Mouse (Mus musculus) stomach, postnatal 0 days (tissue): Measurements from ENCODE around the gene Map3k21. TPM values are rescaled to one million over a fixed set of nuclear protein-coding genes. Genes with fewer than 3 reads are reported as not detected.

Source experiments
- ATAC-seq: fragments of 200-750 bp; cut with Nextera tagmentation; 2 replicates; pipeline ENCODE4 v1.8.0; 2017; ENCODE audit not compliant: low FRiP score, low TSS enrichment
- DNase-seq: peaks from one replicate; pipeline ENCODE4 v3.0.0-alpha.2; 2016; ENCODE audit warnings: low spot score
- H3K27ac ChIP-seq: fragments of 300-500 bp; sonication (generic); replicated peaks from 2 replicates; pipeline ENCODE4 v1.5.1; 2014; ENCODE audit warnings: mild to moderate bottlenecking, control low read depth
- H3K27me3 ChIP-seq: fragments of 300-500 bp; sonication (generic); 2 replicates; pipeline ENCODE4 v1.6.1; 2014; ENCODE audit warnings: low read length; ENCODE audit not compliant: control insufficient read depth, insufficient read depth
- H3K36me3 ChIP-seq: fragments of 300-500 bp; sonication (generic); 2 replicates; pipeline ENCODE4 v1.6.1; 2014; ENCODE audit warnings: low read length, mixed read lengths; ENCODE audit not compliant: control insufficient read depth, insufficient read depth
- H3K4me1 ChIP-seq: fragments of 300-500 bp; sonication (generic); replicated peaks from 2 replicates; pipeline ENCODE4 v1.6.1; 2014; ENCODE audit warnings: antibody characterized with exemption; ENCODE audit not compliant: control insufficient read depth, insufficient read depth
- H3K4me2 ChIP-seq: fragments of 300-500 bp; sonication (generic); replicated peaks from 2 replicates; pipeline ENCODE4 v1.6.1; 2014; ENCODE audit warnings: low read depth, mild to moderate bottlenecking, control low read depth, moderate library complexity
- H3K4me3 ChIP-seq: fragments of 300-500 bp; sonication (generic); 2 replicates; pipeline ENCODE4 v1.5.1; 2014; ENCODE audit warnings: low read depth, low read length, control low read depth
- H3K9ac ChIP-seq: fragments of 300-500 bp; sonication (generic); 2 replicates; pipeline ENCODE4 v1.6.1; 2014; ENCODE audit warnings: mild to moderate bottlenecking, low read length, control low read depth, mixed read lengths
- H3K9me3 ChIP-seq: fragments of 300-500 bp; sonication (generic); 2 replicates; pipeline ENCODE4 v1.6.1; 2016; ENCODE audit warnings: low read length; ENCODE audit not compliant: control insufficient read depth
- CTCF ChIP-seq: IDR thresholded peaks from 2 replicates; pipeline ENCODE4 v1.5.1; 2016; ENCODE audit warnings: antibody characterized with exemption, low read depth, mild to moderate bottlenecking, moderate library complexity
- EP300 ChIP-seq: optimal IDR thresholded peaks from 2 replicates; pipeline ENCODE3; 2016; ENCODE audit warnings: antibody characterized with exemption
- WGBS: fragments of 180-500 bp; shearing (Covaris S2); extraction: QIAGEN DNeasy Blood & Tissue Kit; methylation state at CpG from one replicate; pipeline ENCODE4 v1.1.7; 2014; 5-methylcytosine and 5-hydroxymethylcytosine counted together
- polyA plus RNA-seq: library from polyadenylated mRNA; unstranded; fragments of >200 nt; fragmentation: Nextera tagmentation; extraction: Ambion mirVana; gene quantifications from 2 replicates; pipeline ENCODE4 v1.2.1, GENCODE M21; 2015

The Map3k21 gene
- polyA plus RNA-seq, 1 experiment from 2014 or later, result 1.1 TPM

GRCm38 (mm10) chr8:125985364-125985763 lies 75.1 kb downstream of the Map3k21 start:
- no peak overlapping the region for H3K4me2 ChIP-seq
- H3K9me3 ChIP-seq, result no peaks in the 10 kb centered on the region
- no peak overlapping the region for H3K9ac ChIP-seq
- H3K27me3 ChIP-seq, result no peaks in the 10 kb centered on the region
- no peaks in the 10 kb centered on the region for H3K36me3 ChIP-seq
- 90% methylated on average over 2 of the region's 2 CpGs for WGBS
- DNase-seq (no peak), ATAC-seq (no peak)
- no peak overlapping the region for H3K27ac ChIP-seq
- no peaks in the 10 kb centered on the region for H3K4me1 ChIP-seq
- TF ChIP-seq CTCF, result no peak
- TF ChIP-seq EP300, result no peak
- H3K4me3 ChIP-seq, result no peak overlapping the region

- Histone ChIP-seq H3K9me3 (no peaks in the 10 kb centered on the region), H3K4me3 (no peak overlapping the region), H3K4me2 (no peak overlapping the region), H3K9ac (no peak overlapping the region), H3K27ac (no peak overlapping the region), H3K4me1 (no peaks in the 10 kb centered on the region), H3K27me3 (no peaks in the 10 kb centered on the region), H3K36me3 (no peaks in the 10 kb centered on the region)
- DNase-seq (no peak), ATAC-seq (no peak)
- 58% methylated on average over 6 of the region's 6 CpGs for WGBS
- no peak for TF ChIP-seq CTCF
- no peak for TF ChIP-seq EP300
Observed at GRCm38 (mm10) chr8:125986999-125987589, 76.8 kb downstream of the Map3k21 start.

GRCm38 (mm10) chr8:125987996-125988395 lies 77.7 kb downstream of the Map3k21 start:
- H3K36me3 ChIP-seq, result no peaks in the 10 kb centered on the region
- ATAC-seq (no peak), DNase-seq (no peak)
- no peaks in the 10 kb centered on the region for H3K27me3 ChIP-seq
- no peaks in the 10 kb centered on the region for H3K9me3 ChIP-seq
- H3K9ac ChIP-seq, result no peak overlapping the region
- no peaks in the 10 kb centered on the region for H3K4me1 ChIP-seq
- no peak overlapping the region for H3K4me2 ChIP-seq
- no peak overlapping the region for H3K4me3 ChIP-seq
- H3K27ac ChIP-seq, result no peak overlapping the region
- WGBS, result 46% methylated on average over 2 of the region's 2 CpGs
- TF ChIP-seq EP300 (no peak), CTCF (no peak)

- no peak for TF ChIP-seq EP300
- TF ChIP-seq CTCF, result no peak
- Histone ChIP-seq H3K4me2 (no peak overlapping the region), H3K36me3 (no peaks in the 10 kb centered on the region), H3K9me3 (no peaks in the 10 kb centered on the region), H3K4me1 (no peaks in the 10 kb centered on the region), H3K4me3 (no peak overlapping the region), H3K9ac (no peak overlapping the region), H3K27me3 (no peaks in the 10 kb centered on the region; the same call in 1 of the 2 replicates), H3K27ac (no peak overlapping the region)
- DNase-seq, result no peak
- 42% methylated on average over 9 of the region's 9 CpGs for WGBS
- no peak for ATAC-seq
Observed at GRCm38 (mm10) chr8:125993636-125994035, 83.4 kb downstream of the Map3k21 start.

GRCm38 (mm10) chr8:125995101-125995986 lies 85.1 kb downstream of the Map3k21 start, which contains the start of gene Kcnk1:
Kcnk1 (plus strand) TSS chr8:125995170.
- peak; percentile 93 for DNase-seq
- WGBS, result under 1% methylated on average over 73 of the region's 73 CpGs

More at GRCm38 (mm10) chr8:125995101-125995986, 85.1 kb downstream of the Map3k21 start, which contains the start of gene Kcnk1:
- Histone ChIP-seq H3K9me3 (no peaks in the 10 kb centered on the region), H3K36me3 (no peaks in the 10 kb centered on the region), H3K4me2 (peak within 1 kb of the TSS; percentile 71), H3K4me3 (peak within 1 kb of the TSS; percentile 54), H3K9ac (peak within 1 kb of the TSS; percentile 69), H3K27me3 (no peaks in the 10 kb centered on the region; the same call in 1 of the 2 replicates), H3K4me1 (no peaks in the 10 kb centered on the region), H3K27ac (peak within 1 kb of the TSS; percentile 77)
- peak; percentile 77 for ATAC-seq
- peak; percentile 13; the same call in 1 of the 2 replicates for TF ChIP-seq CTCF
- no peak for TF ChIP-seq EP300
